Mouse (Mus musculus): Measurements from ENCODE around the gene Prmt1.

Gene Prmt1

GRCm38 (mm10) chr7:44975117-44975419 lies 11.3 kb downstream of the Prmt1 start:
- DNase-seq: no peak

- DNase-seq: peak; percentile 75 to 80
These were observed 11.8 kb downstream of the Prmt1 start, which contains the start of gene Cpt1c for GRCm38 (mm10) chr7:44974383-44975116. TSS of gene Cpt1c (minus strand) at chr7:44974851.

DNA sequence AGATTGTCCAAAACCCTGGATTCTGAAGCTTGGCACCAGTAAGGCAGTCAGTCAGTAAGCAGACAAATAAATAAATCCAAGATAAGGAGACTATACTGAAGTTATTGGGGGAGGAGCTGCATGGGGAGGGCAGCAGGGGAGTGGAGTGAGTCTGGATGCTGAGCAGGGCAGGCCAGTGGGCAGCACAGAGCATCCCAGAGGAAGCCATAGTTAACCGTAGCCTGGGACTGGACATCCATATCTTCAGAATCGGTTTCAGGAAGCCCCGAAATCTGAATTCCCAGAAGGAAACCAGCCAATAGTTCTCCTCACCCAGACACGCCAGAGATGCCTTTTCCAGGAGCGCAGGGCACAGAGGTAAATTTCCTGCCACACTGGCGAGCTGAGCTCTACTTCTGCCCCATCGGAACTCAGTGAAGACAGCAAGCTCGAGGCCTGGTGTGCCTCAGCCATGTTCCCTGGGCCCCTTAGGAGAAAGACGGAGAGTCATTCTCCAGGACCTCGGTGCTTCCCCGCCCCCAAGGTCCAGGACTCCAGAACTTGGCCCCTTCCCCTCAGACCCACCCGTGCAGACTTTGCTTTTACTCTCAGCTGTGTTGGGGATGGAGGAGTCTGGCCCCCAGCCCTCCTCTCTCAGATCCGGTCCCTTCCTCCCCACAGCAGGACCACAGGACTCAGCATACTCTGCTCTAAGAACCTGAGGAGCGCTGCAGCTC lies 12.8 kb downstream of the Prmt1 start:
- DNase-seq: no peak

GRCm38 (mm10) chr7:44971142-44971541 lies 15.2 kb downstream of the Prmt1 start:
- DNase-seq: no peak

- peak; percentile 88 to 93 for DNase-seq
These were observed 16.1 kb downstream of the Prmt1 start for GRCm38 (mm10) chr7:44970231-44970691.

- no peak for DNase-seq
These were observed 19.7 kb downstream of the Prmt1 start for GRCm38 (mm10) chr7:44966638-44967037.

DNA sequence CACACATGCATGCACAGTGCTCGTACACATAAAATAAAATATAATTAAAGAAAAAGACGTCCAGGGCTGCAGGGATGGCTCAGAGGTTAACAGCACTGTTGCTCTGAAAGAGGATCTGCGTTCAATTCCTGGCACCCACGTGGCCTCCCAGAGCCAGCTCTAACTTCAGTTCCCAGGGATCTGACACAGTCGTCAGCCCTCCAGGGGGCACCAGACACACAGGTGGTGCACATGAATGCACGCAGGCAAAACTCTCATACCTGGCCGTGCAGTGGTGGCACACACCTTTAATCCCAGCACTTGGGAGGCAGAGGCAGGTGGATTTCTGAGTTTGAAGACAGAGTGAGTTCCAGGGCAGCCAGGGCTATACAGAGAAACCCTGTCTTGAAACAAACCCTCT lies 20.4 kb downstream of the Prmt1 start:
- peak; percentile 32 to 77 for DNase-seq

DNA sequence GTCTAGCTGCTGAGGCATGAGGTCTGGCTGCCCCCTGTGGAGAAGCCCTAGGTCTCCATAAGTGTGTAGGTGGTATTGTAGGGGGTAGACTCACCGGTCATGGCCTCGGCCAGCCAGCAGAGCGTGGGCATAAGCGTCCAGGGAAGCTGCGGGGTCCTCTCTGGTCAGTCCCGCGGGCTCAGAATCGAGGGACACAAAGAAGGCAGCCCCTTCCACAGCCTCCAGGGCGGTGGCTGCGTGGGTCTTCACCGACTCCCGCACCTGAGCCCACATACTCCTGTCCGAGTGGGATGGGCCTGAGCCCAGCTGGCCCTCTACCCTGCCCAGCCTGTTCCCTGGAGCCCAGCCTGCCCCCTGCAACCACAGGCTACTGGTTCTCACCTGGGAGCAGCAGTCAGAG lies 21.4 kb downstream of the Prmt1 start:
- DNase-seq: no peak

DNA sequence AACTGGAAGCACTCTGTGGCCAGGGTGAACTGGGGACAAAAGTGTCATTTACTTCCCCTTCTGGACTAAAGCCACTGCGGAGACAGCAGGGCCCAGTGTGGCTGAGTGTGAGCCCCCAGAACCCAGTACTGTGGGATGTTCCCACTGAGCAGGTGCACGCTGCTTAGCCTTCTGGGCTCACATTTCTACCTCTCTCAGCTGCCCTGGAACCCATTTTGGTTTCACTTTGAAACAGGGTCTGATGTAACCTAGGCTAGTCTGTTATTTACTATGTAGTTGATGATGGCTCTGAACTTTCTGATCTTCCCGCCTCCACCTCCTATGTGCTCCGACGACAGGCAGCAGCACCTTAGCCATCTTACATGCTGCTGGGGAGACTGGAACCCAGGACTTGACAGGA lies 23.5 kb downstream of the Prmt1 start:
- DNase-seq: no peak

DNA sequence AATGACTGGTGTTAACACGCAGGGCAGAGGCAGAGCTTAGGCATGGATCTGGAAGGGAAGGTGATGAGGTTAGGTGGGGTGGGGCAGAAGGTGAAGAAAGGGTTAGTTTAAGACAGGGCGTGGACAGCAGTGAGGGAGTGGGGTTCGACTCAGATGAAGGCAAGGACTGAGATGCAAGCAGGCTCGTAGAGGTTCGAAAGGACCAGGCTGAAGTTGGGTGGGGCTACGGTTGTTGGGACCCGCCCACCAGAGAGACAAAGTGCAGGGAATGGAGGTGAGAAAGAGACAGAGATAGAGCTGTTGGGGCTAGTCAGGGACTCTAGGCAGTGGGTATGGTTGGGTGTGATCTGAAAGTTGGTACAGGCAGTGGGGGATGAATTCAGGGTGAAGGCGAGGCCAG lies 24.0 kb downstream of the Prmt1 start:
- no peak for DNase-seq

GRCm38 (mm10) chr7:44960512-44960910 lies 25.9 kb downstream of the Prmt1 start:
- DNase-seq: no peak

DNA sequence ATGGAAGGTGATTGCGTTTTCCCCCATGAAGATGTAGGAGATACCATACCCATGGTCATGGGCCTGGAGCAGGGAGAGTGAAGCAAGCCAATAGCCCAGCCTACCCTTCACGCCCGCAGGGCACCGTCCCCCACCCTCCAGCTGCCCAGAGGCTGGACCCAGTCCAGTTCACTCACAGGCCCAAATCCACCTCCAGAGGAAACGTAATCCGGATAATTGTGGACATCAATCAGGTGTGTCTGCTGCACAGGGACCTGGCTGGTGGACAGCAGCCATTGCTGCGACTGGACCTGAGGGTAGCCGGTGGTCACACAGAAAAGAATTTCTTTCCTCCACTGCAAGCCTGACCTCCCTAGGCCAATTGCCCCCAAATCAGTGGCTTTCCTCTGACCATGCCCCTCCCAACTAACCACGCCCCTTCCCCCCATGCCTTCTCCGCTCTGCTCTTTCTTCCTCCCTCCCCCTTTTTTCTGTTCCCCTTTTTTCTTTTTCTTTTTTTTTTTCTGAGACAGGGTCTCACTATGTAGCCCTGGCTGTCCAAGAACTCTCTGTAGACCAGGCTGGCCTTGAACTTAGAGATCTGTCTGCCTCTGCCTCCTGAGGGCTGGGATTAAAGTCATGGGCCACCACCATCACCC lies 26.4 kb downstream of the Prmt1 start:
- DNase-seq: no peak

DNA sequence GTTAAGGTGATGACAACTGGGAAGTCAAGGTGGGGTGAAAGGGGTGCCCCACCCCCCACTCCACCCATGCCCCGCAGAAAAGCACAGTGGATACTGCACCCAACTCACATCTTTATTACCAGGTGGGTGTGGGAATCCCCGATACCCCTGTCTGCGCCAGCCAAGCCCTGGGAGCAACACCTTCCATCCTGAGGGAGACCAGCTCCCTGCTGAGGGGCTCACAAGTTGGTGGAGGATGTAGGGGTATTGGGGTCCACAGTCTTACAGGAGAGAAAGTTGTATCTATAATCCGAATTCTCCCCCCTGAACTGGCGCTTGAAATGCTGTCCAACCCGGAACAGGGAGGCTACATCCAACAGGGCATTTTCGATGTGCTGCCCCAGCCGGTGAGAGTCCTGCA lies 27.1 kb downstream of the Prmt1 start:
- DNase-seq: no peak

DNA sequence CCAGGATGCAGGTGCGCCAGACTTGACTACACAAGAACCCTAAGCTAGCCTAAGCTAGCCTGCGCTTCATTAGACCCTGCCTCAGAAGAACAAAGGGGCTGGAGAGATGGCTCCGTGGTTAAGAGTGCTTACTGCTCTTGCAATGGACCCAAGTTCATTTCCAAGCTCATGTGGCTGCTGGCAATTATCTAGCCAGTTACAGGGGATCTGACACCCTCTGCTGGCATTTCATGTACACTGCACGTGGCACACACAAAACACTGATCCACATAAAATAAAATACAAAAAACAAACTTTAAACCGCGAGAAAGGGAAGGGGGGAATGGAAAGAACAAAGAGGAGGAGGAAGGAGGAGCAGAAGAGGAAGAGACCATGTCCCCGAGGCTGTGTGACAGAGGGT lies 28.2 kb downstream of the Prmt1 start:
- DNase-seq: peak; percentile 65 to 76

DNA sequence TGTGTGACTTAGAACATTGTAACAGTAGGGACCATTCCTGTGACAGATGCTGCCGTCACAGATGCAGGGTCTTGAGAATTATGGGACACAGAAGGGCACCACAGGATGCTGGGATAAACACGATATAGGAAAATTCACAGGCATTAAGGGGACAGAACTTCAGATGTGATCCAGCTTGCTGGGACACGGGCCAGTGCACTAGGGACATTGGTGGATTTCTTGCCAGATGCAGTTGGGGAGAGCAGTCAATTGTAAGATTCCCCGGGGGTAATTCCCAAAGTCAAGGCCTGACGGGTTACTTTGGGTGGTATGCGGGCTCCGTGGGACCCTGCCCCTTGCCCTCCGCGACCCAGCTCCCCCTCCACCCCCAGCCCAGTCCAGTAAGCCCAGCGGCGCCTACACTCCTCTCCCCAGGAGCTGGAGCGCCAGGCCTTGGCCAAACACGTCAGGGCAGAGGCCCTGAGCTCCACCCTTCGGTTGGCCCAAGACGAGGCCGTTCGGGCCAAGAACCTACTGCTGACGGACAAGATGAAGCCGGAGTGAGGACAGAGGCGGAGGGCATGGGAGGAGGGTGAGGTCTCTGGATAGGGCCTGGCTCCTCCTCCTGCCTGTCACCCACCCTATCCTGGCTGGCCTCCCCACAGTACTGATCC lies 29.1 kb downstream of the Prmt1 start:
- no peak for DNase-seq

DNA sequence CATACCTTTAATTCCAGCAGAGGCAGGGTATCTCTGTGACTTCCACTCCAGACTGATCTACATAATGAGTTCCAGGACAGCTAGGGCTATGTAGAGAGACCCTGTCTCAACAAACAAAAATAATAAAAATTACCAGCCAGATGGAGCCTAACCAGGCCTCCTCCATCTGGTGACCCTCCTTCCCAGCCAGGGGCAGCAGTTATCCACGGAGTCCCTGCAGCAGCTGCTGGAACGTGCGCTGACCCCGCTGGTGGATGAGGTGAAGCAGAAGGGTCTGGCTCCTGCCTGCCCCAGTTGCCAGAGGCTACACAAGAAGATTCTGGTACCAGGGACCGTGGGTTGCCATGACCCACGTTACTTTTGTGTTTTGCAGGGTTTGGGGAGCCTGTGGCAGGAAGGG lies 30.1 kb downstream of the Prmt1 start:
- no peak for DNase-seq

DNA sequence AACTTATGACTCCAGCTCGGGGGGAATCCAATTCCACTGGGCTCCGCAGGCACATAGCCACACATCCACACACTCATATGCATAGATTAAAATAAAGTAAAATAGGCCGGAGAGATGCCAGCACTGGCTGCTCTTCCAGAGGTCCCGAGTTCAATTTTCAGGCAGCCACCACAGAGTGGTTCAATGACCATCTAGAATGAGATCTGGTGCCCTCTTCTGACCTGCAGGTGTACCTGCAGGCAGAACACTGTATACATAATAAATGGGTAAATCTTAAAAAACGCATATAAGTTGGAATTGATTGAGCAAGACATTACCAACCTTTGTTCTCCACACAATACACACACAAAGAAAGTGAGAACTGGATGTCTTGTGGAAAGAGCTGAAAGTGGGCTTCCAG lies 30.7 kb downstream of the Prmt1 start:
- DNase-seq: peak; percentile 12 to 39

GRCm38 (mm10) chr7:44954091-44954885 lies 32.1 kb downstream of the Prmt1 start:
- no peak for DNase-seq

GRCm38 (mm10) chr7:44953561-44953960 lies 32.8 kb downstream of the Prmt1 start:
- DNase-seq: no peak

DNA sequence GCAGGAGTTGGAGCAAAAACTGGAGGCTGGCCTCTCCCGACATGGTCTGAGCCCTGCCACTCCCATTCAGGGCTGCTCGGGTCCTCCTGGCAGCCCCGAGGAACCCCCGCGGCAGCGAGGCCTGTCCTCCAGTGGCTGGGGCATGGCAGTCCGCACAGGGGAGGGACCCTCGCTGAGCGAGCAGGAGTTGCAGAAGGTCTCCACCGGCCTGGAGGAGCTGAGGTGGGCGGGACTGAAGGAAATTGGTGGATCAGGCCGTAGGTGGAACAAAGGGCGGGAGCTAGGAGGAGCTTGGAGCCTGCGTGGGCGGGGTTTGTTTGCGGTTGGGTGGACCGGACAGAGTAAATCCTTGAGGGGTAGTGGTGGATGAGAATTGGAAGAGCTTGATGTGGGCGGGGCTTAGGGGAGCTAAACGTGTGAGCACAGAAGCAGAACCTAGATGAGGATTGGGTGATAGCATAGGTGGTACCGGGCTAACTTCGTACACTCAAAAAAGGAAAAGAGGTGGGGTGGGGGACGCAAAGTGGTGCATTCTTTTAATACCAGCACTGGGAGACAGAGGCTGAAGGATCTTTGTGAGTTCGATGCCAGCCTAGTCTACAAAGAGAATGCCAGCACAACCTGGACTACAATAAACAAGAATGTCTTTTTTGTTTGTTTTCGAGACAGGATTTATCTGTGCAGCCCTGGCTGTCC lies 33.6 kb downstream of the Prmt1 start:
- peak; percentile 97 for DNase-seq

GRCm38 (mm10) chr7:44951960-44952359 lies 34.4 kb downstream of the Prmt1 start:
- peak; percentile 87 for DNase-seq

GRCm38 (mm10) chr7:44949922-44950321 lies 36.4 kb downstream of the Prmt1 start:
- DNase-seq: no peak

Data from kidney, postnatal 36 days (tissue).